Mouse (Mus musculus) brain, adult 2 months (tissue): ENCODE measurements around the gene Mlf2.

Source experiments
- DNase-seq: peaks from one replicate; pipeline ENCODE4 v3.0.0; 2011; ENCODE audit warnings: low read depth, low spot score

Mlf2 gene

DNA sequence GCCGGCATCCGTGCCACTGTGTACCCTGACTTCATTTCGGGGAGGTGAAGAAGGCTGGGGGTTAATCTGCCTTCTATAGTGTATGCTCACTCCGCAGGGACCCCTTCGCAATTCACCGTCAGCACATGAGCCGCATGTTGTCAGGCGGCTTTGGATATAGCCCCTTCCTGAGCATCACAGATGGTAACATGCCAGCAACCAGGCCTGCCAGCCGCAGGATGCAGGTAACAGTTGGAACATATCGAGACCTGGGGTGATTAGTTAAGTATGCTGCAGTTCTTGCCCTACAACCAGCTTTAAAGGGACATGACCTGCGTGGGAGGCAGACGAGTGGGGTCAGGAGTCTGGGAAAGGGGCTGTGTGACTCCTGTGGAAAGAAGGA lies 1.1 kb downstream of the Mlf2 start:
- DNase-seq, result peak; percentile 20

DNA sequence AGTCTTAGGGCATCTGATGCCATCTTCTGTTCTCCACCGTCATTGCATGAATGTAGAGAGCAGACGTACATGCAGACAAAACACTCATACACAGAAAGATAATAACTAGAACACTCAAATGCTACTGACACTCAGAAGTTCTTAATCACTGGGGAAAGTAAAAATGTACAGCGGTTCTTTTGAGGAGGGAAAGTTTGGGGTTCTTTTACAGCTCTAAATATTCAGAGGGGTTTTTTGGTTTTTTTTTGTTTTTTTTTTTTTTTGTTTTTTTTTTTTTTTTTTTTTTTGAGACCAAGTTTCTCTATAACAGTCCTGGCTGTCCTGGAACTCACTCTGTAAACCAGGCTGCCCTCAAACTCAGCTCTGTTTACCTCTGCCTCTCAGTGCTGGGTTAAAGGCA lies 1.9 kb downstream of the Mlf2 start:
- DNase-seq, result no peak

DNA sequence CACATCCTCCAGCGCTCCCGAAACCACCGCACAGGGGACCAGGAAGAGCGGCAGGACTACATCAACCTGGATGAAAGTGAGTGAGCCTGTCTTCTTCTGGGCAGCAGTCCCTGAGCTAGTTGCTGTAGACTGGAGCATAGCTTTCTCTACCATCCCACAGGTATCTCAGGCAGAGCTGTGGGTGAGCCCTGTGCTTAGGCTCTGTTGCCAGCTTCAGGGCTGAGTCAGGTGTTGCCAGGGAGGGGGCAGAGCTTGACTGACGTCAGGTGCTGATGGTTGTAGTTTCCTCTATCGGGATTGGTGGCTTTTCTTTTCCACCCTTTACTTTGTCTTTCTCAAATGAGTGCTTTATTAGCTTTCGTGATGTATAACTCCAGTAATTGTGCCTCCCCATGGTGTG lies 3.5 kb downstream of the Mlf2 start:
- peak; percentile 70 for DNase-seq

DNA sequence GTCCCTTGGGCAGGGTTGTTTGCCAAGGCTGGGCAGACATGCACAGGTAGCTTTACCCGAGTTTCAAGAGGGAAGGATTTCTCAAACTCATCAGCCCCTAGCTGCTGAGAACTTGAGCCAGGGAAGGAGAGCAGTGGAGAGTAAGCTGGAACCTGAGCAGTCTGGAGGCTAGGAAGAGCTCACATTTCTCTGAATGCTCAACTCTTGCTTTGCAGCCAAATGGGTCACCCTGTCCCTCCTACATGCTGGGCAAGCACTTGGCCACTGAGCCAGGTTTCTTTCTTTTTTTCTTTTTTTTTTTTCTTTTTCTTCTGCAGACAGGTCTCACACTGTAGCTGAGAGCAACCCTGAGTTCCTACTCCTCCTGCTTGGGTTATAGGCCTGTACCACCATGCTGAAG lies 5.5 kb downstream of the Mlf2 start:
- peak; percentile 78 for DNase-seq

DNA sequence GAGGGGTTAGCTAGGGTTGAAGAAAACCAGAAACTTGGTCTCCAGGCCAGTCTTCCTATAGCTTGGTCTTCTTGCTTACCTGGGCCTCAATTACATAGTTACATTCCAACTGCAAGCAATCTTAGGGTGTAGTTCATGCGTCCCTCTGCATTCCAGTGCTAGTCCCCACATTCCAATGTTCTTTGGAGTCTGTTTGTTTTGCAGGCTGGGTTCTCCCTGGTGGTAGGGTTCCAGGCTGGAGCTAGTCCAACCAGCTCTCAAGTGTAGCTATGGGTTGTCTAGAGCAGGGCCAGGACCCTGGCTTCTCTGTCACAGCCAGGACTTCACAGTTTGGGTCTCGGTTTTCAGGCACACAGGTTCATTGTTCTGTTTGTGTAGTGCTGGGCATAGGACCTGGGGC lies 6.3 kb downstream of the Mlf2 start:
- no peak for DNase-seq

DNA sequence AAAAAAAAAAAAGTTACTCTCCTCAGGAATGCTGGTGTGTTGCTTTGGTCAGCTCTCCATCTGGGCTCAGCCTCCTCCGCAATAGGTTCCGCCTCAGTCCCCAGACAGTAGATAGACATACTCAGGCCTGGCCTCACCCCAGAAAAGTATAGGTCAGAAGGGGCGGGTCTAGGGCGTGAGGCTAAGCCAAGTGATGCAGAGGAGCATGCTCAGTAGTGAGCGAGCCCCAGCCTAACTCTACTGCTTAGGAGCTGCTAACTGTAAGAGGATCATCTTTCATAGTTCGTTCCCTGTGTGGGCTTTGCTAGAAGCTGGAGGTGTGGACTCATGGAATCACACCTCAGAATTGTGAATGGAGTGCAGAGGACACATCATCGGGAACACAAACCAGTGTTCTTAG lies 7.4 kb downstream of the Mlf2 start:
- DNase-seq, result no peak

DNA sequence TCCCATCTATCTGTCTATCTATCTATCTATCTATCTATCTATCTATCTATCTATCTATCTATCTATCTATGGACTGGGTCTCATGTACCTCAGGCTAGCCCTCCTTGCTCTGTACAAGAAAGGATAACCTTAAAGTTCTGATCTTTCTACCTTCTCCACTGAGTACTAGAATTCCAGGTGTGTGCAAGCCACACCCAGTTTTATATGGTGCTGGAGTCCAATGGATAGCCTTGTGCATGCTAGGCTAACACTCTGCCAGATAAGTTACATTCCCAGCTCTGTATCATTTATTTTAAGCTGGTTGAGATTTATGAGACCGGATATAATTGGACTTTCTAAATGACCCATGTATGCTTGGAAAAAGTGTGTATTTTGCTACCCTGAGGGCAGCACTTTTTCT lies 10.5 kb downstream of the Mlf2 start:
- DNase-seq, result no peak

DNA sequence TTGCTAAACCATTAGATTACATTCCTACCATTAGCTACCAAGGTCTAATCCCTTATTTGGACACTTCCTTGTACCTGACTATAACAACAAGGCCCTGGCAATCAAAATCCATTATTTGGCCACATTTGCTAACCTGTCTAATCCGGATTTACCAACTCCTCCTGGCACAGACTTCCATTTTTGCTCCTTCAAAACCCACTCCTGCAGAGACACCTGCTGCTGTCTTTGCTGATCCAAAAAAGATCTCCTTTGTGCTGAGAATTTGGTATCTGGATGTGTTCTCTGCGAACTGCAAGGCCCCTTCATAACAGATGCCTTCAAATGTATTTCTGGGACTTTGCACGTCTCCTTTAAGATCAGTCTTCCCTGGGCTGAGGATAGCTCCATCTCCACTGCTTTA lies 12.3 kb downstream of the Mlf2 start:
- DNase-seq, result peak; percentile 62

DNA sequence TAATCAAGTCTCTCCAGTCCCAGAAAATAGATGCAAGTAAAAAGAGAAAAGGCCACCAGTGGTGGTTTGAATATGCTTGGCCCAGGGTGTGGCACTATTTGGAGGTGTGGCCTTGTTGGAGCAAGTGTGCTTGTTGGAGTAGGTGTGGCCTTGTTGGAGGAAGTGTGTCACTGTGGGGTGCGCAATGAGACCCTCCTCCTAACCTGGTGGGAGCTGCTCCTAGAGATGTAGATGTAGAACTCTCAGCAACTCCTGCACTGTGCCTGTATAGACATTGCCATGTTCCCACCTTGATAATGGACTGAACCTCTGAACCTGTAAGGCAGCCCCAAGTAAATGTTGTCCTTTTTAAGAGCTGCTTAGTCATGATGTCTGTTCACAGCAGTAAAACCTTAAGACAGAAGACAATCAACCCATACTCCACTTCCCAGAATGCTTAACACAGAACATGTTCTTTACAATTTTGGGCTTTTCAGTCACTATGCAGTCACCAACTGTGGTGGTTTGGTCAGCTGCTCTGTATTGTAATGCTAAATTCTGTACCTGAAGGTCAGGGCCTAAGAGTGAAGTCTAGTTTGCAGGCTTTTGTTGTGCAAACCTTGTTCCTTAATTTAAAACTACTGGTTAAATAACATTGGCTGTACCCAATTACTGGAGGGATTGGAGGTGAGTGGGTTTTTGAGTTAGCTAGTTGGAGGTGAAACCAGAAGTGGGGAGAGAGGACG lies 23.0 kb downstream of the Mlf2 start:
- DNase-seq, result no peak

DNA sequence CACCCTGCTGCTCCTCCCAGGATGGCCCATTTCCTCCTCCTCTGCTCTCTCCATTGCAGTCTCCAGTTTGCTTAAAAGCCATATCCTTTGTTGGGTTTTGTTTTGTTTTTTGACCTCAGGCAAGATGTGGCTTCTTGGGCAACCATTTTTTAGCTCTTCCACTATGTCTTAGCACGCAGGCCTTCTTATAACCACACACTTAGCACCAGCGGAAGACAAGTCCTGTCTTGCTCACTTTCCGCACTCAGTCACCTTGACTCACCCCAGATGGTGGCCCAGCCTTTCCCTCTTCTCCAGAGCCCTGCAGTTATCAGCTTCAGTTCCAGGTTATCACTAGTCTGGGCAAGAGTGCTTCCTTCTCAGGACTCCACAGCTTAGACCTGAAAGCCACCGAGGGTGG lies 24.0 kb downstream of the Mlf2 start:
- DNase-seq, result no peak

DNA sequence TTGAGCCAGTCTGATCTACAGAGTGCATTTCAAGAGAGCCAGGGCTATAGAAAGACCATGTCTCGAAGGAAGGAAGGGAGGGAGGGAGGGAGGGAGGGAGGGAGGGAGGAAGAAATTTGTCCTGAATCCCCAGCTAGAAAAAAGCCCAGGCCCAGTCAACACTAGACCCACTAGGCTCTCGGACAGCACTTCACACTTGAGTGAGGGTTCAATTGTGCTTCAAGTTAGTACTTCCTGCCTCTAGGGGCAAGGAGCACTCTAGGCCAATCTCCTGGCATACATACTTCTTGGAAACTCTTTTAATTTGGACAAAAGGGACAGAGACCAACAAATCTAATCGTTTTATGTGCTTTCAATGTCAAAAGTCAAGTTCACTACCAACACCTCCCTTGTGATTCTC lies 26.9 kb downstream of the Mlf2 start:
- DNase-seq, result no peak

DNA sequence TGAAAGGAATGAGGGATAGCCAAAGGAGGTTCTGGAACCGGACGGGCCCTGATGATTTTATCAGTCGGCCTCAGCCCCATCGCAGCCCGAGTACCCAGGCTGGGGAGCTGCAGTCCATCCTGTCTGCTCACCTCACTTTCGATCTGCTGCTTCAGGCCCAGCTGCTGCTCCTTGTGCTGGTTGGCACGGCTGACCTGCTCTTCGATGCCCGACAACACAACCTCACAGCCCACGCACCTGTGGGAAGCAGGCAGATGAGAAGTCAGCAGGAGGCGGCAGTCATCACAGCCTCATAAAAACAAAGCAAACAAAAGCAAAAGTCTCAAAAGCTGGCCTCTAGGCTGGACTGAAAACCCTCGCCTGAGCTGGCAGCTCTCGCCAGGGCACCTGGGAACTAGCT lies 28.8 kb downstream of the Mlf2 start:
- no peak for DNase-seq

DNA sequence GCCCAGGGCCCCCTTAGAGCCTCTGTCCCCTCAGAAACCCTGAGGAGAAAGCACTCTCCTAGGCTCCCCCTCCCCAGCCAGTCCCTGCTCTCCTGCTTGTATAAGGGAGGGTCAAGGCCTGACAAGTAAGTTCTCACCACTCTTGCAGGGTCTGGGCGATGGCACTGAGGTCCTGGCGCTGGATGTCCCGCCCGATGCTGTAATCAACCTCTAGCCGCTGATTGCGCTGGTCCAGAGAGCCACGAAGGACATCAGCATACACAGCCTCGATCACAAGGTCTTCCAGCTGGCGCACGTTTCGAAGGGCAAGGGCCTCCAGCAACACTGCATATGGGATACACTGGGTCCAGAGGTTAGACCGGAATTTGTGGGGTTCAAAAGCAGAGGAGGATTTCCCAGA lies 29.8 kb downstream of the Mlf2 start:
- no peak for DNase-seq

DNA sequence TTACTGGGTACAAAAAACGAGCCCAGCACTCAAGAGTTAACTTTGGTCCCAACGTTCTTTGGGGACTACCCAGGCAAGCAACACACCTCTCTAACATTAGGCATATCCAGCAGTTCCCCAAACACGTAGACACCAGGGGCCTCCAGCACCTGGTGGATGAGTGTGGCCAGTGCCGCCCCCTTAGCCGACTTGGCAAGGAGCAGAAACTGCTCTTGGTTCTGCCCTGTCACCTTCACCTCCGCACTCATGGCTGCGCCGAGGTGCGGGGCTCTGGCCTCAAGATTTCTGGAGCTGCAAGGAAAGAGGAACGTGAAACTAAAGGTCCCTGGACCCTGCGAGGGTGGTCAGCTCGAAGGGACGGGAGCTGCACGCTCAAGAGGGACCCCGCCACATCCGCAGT lies 33.5 kb downstream of the Mlf2 start:
- peak; percentile 3 for DNase-seq

DNA sequence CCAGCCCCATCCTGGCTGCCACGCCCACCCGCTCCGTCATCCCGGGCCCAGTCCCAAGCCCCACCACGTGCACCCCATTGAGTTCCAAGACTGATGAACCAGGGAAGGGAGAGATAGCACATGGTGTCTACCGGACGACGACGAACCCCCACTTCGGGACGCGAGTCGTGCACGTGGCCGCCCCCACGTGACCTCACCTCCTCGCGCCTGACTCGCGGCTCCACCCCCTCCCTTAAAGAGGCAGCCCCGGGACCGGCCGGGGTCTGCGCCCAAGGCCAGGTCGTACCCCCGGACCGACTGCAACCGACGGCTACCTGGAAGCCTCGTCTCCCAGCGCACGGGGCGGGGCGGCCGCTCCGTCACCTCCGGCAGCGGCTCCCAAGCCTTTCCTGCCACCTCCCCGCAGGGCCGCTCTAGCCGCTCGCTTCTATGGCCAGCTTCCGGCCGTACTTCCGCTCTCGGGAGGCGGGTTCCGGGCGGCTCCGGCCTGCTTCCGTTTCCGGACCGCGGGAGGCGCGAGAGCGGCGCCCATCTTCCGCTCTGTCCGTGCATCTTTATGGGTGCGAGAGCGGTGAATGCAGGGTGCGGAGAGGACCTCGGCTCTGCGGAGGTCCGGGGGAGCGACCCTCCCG lies 34.0 kb downstream of the Mlf2 start, which contains the start of gene Cops7a:
Gene Cops7a (minus strand): TSS at position 451 of the 632 bp plus-strand sequence.
- DNase-seq, result peak; percentile 98

DNA sequence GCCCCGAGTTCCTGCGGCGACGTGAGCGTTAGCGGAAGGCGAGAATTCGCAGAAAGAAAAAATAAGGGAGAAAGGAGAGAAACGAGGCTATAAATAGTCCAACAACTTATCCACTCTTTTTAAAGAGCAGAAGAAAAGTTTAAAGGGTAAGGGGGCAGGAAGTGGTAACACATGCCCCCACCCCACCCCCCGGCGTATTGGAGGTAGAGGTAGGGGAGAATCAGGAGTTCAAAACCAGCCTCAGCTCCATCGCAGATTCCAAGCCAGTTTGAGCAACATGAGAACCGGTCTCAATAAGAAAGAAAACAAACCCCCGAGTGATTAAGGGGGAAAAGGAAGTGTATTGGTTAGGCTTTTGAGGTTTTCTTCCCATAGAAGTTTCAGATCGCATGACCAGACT lies 34.6 kb downstream of the Mlf2 start:
- DNase-seq, result no peak

DNA sequence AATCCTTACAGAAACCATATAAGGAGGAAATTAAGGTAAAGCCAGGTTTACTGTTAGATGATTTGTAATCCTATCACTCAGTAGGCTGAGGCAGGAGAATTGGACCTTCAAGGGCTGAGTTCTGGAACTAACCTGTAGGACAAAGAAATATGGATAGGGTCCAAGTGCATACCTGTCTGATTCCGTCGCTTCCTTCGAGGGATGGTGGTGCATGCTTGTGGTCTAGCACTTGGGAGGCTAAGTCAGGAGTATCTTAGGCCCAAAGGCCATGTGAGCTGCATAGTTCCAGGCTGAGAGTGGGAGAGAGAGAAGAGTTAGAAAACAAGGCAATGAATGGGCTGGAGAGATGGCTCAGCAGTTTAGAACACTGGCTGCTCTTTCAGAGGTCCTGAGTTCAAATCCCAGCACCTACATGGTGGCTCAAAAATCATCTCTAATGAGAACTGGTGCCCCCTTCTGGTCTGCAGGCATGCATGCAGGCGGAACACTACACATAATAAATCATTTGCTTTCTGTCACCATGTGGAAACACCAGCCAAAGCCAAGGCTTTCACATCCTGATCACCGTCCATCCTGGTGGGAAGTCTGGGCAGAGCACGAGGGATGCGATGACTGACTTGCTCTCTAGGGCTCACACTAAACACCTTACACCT lies 35.4 kb downstream of the Mlf2 start:
- DNase-seq, result peak; percentile 10

DNA sequence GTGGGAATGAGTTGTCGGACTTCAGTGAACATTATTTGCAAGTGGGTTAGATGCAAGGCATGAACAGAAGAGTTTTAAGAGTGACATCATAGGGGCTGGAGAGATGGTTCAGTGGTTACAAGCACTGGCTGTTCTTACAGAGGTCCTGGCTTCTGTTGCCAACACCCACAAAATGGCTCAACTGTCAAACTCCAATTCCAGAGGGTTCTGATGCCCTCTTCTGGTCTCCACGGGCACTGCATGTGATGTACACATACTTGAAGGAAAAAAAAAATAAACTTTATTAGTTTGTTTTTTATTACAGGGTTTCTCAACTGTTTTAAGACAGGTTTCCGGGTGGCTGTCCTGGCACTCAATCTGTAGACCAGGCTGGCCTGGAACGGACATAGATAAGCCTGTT lies 36.6 kb downstream of the Mlf2 start:
- DNase-seq, result peak; percentile 64
